Mouse (Mus musculus) embryo, embryonic 10.5 days (tissue): ENCODE results near the gene Neurl1a.
A peak's percentile ranks its signal among the peaks of the same experiment; 100 is the strongest.
"Not testable (repeated sequence)": the region's sequence is repeated elsewhere in the genome, so short reads cannot be mapped to it uniquely, and the experiment has no call there.

Source experiments
- DNase-seq: peaks from one replicate; pipeline ENCODE4 v3.0.0-alpha.2; 2015; ENCODE audit warnings: low spot score

The Neurl1a gene

GRCm38 (mm10) chr19:47178431-47179271 lies at the start of gene Neurl1a:
Neurl1a (plus strand) TSS chr19:47178820.
- peak; percentile 75 for DNase-seq

- no peak for DNase-seq
Observed at GRCm38 (mm10) chr19:47128835-47129234, 49.8 kb upstream of the Neurl1a start.

DNA sequence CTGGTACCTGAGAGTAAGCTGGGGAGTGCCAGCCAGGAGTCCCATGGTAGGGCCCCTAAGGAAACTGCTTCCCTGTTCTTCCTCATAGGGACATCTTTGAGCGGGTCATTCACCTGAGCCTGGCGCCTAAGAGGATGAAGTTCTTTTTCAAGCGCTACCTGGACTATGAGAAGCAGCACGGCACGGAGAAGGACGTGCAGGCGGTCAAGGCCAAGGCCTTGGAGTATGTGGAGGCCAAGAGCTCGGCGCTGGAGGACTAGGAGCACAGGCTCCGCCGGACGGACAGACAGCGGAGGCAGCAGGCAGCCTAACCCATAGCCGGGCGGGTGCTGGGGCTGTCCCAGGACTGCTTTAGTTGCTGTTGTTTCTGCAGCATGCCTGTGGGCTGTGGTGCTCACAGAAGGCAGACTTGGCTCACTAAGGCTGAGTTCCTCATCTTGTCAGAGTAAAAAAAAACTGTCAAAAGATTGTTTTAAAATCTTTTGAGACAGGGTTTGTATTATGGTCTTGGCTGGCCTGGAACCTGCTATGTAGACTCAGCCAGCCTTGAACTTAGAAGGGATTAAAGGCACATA lies 48.0 kb upstream of the Neurl1a start:
- DNase-seq = no peak

- DNase-seq = no peak
Observed at GRCm38 (mm10) chr19:47133161-47133560, 45.5 kb upstream of the Neurl1a start.

DNA sequence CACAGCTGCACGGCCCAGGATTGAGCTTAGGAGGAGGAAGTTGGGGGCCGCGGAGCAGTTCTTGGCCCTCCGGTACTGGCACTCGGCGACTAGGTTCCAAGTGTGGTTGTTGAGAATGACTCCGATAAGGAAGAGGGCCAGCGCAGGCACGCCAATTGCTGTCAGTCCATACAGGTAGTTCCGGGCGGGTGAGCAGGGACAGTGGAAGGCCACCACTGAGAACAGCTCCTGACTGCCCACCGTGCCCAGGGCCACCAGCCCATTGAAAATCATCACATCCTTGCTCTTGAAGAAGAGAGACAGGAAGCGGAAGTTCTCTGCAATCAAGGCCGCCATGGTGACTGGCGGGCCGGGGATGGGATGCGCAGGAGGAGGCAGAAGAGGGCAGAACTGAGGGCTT lies 43.1 kb upstream of the Neurl1a start:
- DNase-seq = no peak

DNA sequence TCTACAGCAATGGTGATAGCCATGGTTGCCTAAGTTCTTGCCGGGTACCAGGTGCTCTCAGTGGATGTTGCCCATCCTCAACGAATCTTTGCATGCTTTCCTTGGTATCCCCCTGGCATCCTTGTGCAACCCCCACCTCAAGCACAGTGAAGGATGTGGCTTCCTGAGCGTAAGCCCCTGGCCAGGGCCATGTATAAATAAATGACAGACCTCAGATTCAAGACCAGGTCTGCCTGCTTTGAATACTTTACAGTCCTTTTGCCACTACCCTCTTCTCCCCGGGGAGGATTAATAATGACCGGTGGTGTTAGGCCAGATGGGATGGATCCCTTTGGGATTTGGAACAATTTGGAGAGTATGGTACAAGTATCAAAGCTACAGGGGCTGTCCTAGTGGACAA lies 42.5 kb upstream of the Neurl1a start:
- no peak for DNase-seq

- DNase-seq = peak; percentile 13
Observed at GRCm38 (mm10) chr19:47137051-47137581, 41.5 kb upstream of the Neurl1a start.

GRCm38 (mm10) chr19:47137771-47138421 lies 40.7 kb upstream of the Neurl1a start, which contains the start of gene Calhm2:
Calhm2 (minus strand) TSS chr19:47138294.
- peak; percentile 49 for DNase-seq

DNA sequence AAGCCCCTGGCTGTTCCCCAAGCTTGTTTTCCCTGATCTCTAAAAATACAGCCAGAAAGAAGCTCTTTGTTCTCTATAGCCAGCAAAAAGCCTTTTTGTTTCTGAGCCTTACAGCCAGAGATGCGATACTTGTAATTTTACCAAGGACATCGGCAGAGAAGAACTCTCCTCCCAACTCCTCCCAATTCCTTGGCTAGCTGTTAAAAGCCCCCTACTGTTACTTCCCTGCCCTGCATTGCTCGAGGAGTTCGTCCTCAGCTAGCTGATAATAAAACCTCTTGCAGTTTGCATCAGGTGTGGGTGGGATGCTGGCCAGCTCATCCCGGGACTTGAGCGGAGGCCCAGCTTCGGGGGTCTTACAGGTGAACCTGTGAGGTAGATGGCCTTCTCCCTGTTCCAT lies 39.0 kb upstream of the Neurl1a start:
- not testable (repeated sequence) for DNase-seq

GRCm38 (mm10) chr19:47142438-47142837 lies 36.2 kb upstream of the Neurl1a start:
- no peak for DNase-seq

DNA sequence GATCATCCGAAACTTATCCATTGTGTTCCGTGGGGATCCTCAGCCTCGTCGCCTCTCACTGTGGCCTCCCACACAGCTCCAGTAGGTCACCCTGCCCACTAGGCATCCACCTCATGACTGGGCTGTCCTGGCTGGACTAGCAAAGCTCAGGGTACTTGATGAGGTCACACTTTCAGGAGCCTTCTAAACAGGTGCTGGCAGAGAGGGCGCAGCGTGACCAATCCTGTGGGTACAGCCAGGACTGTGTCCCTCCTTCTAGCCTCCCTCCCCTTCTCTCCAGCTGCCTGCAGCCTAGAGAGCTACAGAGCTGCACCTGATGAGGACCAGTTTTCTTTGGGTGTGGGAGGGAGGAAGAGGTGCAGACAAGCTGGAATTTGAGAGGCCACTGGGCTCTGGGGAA lies 34.5 kb upstream of the Neurl1a start, which contains the start of gene Calhm1:
Calhm1 (minus strand) TSS at position 101 of the 400 bp plus-strand sequence.
- DNase-seq = no peak

DNA sequence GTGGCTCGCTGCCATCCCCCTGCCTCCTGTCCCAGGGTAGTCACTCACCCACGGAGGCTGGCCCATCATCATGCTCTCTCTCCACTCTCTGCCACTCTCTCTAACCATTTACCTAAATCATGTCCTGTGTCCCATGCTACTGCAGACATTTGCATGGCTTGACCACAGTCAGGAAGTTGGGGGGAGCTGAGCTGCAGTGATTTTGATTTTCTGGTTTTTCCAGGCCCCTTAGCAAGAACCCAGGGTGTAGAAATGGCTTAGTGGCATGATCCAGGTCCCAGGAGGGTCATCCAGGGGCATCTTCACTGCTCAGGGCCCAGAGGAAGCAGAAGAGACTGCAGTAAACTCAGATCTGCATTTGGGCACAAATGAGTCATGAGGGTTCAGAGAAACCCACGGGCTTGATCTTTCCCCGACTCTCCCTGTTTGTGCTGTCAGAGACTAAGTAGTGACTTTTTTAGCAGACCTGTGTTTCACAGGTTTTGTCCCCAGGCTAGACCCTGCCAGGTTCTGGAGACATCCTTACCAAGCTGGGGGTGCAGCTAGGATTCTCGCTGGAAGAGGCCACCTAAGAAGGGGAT lies 30.3 kb upstream of the Neurl1a start:
- no peak for DNase-seq

- DNase-seq = no peak
Observed at GRCm38 (mm10) chr19:47149854-47150253, 28.8 kb upstream of the Neurl1a start.

- DNase-seq = peak; percentile 15
Observed at GRCm38 (mm10) chr19:47151332-47152061, 27.1 kb upstream of the Neurl1a start.

DNA sequence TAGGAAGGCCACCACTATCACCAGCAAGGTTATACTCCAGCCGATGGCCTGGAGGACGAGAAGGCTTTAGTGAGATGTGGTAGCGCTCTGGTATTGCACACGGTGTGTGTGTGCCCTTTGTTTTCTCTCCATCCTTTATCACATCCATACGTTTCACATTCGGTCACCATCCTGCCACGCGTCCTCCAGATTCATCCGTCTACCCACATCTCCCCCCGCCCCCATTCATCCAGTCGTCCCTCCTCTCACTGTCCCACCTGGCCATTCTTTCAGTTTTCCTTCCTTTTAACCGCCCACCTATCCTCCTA lies 26.6 kb upstream of the Neurl1a start:
- peak; percentile 13 for DNase-seq

DNA sequence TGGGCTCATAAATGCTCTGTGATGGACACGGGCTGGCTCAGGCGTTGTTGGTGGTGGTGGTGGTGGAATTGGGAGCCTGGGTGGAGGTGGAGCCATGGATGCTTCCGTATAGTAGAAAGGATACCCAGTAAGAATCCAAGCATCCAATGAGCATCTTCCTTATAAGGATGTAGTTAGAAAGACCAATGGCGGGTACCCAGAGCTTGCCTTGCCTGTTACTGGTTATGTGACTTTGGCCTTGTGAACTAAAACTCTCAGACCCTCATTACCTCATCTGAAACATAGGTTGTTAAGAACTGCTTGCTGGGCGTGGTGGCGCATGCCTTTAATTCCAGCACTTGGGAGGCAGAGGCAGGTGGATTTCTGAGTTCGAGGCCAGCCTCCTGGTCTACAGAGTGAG lies 24.9 kb upstream of the Neurl1a start:
- DNase-seq = no peak

- no peak for DNase-seq
Observed at GRCm38 (mm10) chr19:47157664-47158063, 21.0 kb upstream of the Neurl1a start, which contains the start of gene Calhm3. Calhm3 (minus strand) TSS chr19:47157764.

DNA sequence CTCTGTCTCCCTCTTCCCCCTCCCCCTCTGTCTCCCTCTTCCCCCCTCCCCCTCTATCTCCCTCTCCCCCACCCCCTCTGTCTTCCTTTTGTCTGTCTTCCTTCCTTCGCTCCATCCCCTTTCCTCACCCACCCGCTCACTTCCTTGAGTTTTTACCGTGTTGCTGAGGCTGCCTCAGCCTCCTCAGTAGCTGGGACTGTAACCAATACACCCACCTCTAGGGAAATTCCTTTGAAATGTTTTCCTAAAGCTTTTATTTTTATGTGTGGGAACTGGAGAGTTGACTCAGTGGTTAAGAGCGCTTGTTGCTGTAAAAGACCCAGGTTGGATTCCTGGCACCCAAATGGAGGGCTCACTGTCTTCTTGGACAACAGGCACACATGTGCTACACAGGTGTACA lies 17.0 kb upstream of the Neurl1a start:
- no peak for DNase-seq

- DNase-seq = no peak
Observed at GRCm38 (mm10) chr19:47163176-47163744, 15.4 kb upstream of the Neurl1a start.

DNA sequence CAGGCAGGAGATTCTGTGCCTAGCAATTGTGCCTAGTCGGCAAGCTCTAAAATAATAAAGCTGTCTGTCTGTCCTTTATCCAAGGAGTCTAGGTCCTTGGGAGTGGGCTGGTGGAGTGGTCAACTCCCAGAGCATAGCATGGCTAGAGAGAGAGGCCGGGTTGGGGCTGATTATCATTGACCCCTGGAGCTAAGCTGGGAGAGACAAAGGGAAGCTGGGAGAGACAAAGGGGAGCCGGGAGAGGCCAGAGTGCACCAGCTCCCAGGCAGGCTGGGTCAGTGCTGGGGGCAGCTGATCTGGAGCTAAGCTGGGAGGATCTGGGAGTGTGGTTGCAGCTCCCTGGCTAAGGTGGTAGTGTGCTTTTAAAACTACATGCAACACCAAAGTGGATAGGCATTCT lies 11.9 kb upstream of the Neurl1a start:
- DNase-seq = peak; percentile 46

DNA sequence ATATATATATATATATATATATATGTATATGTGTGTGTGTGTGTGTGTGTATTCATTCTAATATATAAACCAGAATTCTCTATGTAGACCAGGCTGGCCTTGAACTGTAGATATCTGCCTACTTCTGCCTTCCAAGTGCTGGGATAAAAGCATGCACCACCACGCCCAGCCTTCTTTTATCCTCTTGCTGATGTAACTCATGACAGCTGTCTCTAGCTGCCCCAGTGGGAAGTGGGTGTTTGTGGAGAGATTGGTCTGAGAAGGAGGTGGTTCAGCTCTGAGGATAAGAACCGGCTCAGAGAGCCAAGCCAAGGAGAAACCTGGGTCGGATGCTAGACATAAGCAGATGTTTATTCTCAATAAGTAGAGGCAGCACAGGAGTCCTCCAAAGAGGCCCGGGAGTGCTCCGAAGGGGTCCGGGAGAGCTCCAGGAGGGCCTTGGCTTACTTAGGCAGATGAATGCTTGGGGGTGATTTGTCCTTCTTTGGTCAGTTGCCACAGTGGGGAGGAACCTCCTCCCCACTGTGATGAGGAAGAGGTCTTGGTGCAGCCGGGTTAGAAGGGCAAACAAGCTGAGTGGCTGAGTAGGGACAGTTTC lies 10.9 kb upstream of the Neurl1a start:
- DNase-seq = no peak
